ENCODE assay signal across 17 mouse cellular contexts in the genomic region with DNA sequence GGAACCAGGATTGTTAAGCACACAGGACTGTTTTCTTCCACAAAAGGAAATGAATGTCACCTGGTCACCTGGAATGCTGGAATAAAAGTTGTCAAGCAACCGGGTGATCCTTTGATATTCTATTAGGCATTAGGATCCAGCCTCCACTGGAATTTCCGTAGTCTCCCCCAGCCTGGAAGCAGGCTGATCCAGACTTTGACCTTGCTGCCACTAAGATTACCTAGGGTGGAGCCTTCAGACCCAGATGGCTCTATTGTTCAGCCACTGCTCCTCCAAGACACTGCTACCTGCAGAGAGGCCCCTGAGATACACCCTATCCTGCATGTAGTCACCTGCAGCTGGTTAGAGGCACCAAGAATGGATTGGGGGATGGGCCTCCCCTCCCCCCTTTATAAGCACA.
DNase-seq lines count a peak whose midpoint lies in the region; ATAC-seq and TF ChIP-seq lines count a peak whose summit lies in the region.
"Had no signal": no experiment of that assay in that cellular context is flagged by ENCODE, and none has a peak within 500 bp of the region (broad histone marks: within the 10 kb centered on the region; RNA-seq: fewer than 3 reads in every experiment).

No protein-coding gene starts in this region.

- no peak overlapping the region for H3K9ac ChIP-seq in limb, embryonic 13.5 days
- H3K9ac ChIP-seq in intestine, embryonic 14.5 days (ENCODE audit: low read length), result no peak overlapping the region
- H3K9ac ChIP-seq in kidney, postnatal 0 days (ENCODE audit: low read depth, low read length), result no peak overlapping the region
- H3K9ac ChIP-seq: forebrain, postnatal 0 days; hindbrain, embryonic 13.5 days; midbrain, embryonic 12.5 days had no signal

- H3K27ac ChIP-seq in limb, embryonic 13.5 days, result peak overlapping the region; percentile 22; the same call in 1 of the 2 replicates
- H3K27ac ChIP-seq in limb, embryonic 10.5 days, result no peak overlapping the region
- no peak overlapping the region for H3K27ac ChIP-seq in intestine, embryonic 14.5 days (ENCODE audit: low read depth)
- H3K27ac ChIP-seq in kidney, postnatal 0 days, result no peak overlapping the region
- H3K27ac ChIP-seq: hindbrain, embryonic 13.5 days; midbrain, embryonic 12.5 days had no signal

- H3K4me2 ChIP-seq in limb, embryonic 13.5 days (replicated peaks), result no peak overlapping the region
- no peak overlapping the region for H3K4me2 ChIP-seq in intestine, embryonic 14.5 days (ENCODE audit: low read length)
- H3K4me2 ChIP-seq in kidney, postnatal 0 days (ENCODE audit: low read length), result no peak overlapping the region
- H3K4me2 ChIP-seq: heart, embryonic 11.5 days; hindbrain, embryonic 13.5 days; midbrain, embryonic 12.5 days had no signal

- H3K9me3 ChIP-seq in limb, embryonic 13.5 days, result no peaks in the 10 kb centered on the region
- no peaks in the 10 kb centered on the region for H3K9me3 ChIP-seq in limb, embryonic 10.5 days (replicated peaks)
- no peaks in the 10 kb centered on the region for H3K9me3 ChIP-seq in intestine, embryonic 14.5 days (ENCODE audit: control insufficient read depth, low read length)
- no peaks in the 10 kb centered on the region for H3K9me3 ChIP-seq in kidney, postnatal 0 days (replicated peaks; ENCODE audit: low read length)
- H3K9me3 ChIP-seq: hindbrain, embryonic 13.5 days; midbrain, embryonic 12.5 days had no signal

- no peaks in the 10 kb centered on the region for H3K36me3 ChIP-seq in limb, embryonic 13.5 days
- no peaks in the 10 kb centered on the region for H3K36me3 ChIP-seq in limb, embryonic 10.5 days
- H3K36me3 ChIP-seq in intestine, embryonic 14.5 days (ENCODE audit: control insufficient read depth, insufficient read depth, low read length), result no peaks in the 10 kb centered on the region
- H3K36me3 ChIP-seq in kidney, postnatal 0 days (ENCODE audit: insufficient read depth, low read length), result no peaks in the 10 kb centered on the region
- H3K36me3 ChIP-seq: hindbrain, embryonic 13.5 days; midbrain, embryonic 12.5 days had no signal

- DNase-seq in limb, embryonic 10.5 days (ENCODE audit: low spot score), result no peak
- DNase-seq in intestine, embryonic 14.5 days (ENCODE audit: low spot score), result no peak
- DNase-seq in kidney, postnatal 0 days (ENCODE audit: low spot score), result no peak
- DNase-seq in cerebellum, adult 11 months, result no peak
- no peak for DNase-seq in embryo, embryonic 11 days
- no peak for DNase-seq in thymus, postnatal 4 days
- DNase-seq: cerebellum, postnatal 10 days; forebrain, postnatal 0 days; heart, postnatal 14 days; lung, adult 18-20 months; lung, postnatal 36 days; thymus, adult 2 months had no signal

- WGBS in limb, embryonic 13.5 days, result 43% methylated on average over 2 of the region's 2 CpGs
- WGBS in limb, embryonic 10.5 days, result 50% methylated on average over 2 of the region's 2 CpGs
- 43% methylated on average over 2 of the region's 2 CpGs for whole genome bisulfite sequencing in intestine, embryonic 14.5 days
- 36% methylated on average over 2 of the region's 2 CpGs for WGBS in kidney, postnatal 0 days

- no peak for ATAC-seq in limb, embryonic 13.5 days (ENCODE audit: low FRiP score, low read depth)
- peak; percentile 97 for ATAC-seq in intestine, embryonic 14.5 days (replicated peaks; ENCODE audit: low FRiP score, low TSS enrichment, low read depth)
- ATAC-seq in kidney, postnatal 0 days (replicated peaks; ENCODE audit: low FRiP score, low read depth), result 0 out of 2 replicates have a peak, but pooled peaks have one; percentile 40
- ATAC-seq: CD4-positive, CD25-positive, alpha-beta regulatory T cell, adult 4 months; forebrain, postnatal 0 days had no signal

- no peaks in the 10 kb centered on the region for H3K27me3 ChIP-seq in limb, embryonic 13.5 days
- H3K27me3 ChIP-seq in limb, embryonic 10.5 days (ENCODE audit: low read depth, poor library complexity, severe bottlenecking), result no peaks in the 10 kb centered on the region
- H3K27me3 ChIP-seq in intestine, embryonic 14.5 days (replicated peaks; ENCODE audit: control insufficient read depth, insufficient read depth, low read length), result no peaks in the 10 kb centered on the region
- no peaks in the 10 kb centered on the region for H3K27me3 ChIP-seq in kidney, postnatal 0 days (ENCODE audit: insufficient read depth, low read length)
- H3K27me3 ChIP-seq: hindbrain, embryonic 13.5 days; midbrain, embryonic 12.5 days had no signal

- peaks cover 33% of the 10 kb centered on the region for H3K4me1 ChIP-seq in limb, embryonic 13.5 days
- H3K4me1 ChIP-seq in limb, embryonic 10.5 days, result peaks cover 10% of the 10 kb centered on the region
- no peaks in the 10 kb centered on the region for H3K4me1 ChIP-seq in intestine, embryonic 14.5 days (replicated peaks; ENCODE audit: control insufficient read depth, insufficient read depth, low read length)
- H3K4me1 ChIP-seq in kidney, postnatal 0 days (replicated peaks; ENCODE audit: insufficient read depth, low read length), result no peaks in the 10 kb centered on the region
- H3K4me1 ChIP-seq: hindbrain, embryonic 13.5 days had no signal

- no peak overlapping the region for H3K4me3 ChIP-seq in limb, embryonic 13.5 days
- no peak overlapping the region for H3K4me3 ChIP-seq in limb, embryonic 10.5 days
- no peak overlapping the region for H3K4me3 ChIP-seq in intestine, embryonic 14.5 days (ENCODE audit: low read depth, low read length)
- H3K4me3 ChIP-seq in kidney, postnatal 0 days (replicated peaks; ENCODE audit: low read depth, low read length), result no peak overlapping the region
- H3K4me3 ChIP-seq: hindbrain, embryonic 13.5 days; midbrain, embryonic 12.5 days had no signal

- TF ChIP-seq CTCF in kidney, postnatal 0 days (IDR thresholded peaks at IDR 0.05; ENCODE audit: low read depth), result no peak
